Mouse (Mus musculus) ovary, postnatal 10 days (tissue): ENCODE measurements around the gene Smtn.
A peak's percentile ranks its signal among the peaks of the same experiment; 100 is the strongest.

Experiments used
- DNase-seq: peaks from one replicate; pipeline ENCODE4 v3.0.0; 2022; ENCODE audit warnings: low spot score

Smtn gene

DNA sequence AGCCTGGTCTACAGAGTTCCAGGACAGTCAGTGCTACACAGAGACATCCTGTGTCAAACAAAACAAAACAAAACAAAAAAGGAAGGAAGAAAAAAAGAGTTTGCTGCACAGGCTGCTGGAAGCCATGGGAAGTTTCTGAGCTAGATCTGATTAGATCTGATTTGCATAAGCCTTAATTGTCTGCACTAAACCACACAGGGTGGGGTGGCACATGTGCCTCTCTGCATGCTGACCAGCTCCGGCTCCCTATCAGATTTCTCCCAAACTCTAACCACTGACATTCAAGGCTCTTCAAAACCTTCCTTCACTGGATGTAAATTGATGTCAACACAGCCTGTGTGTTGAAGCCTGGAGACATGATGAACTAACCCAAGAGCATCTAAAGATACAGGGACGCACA, 6.6 kb upstream of the Smtn start:
- DNase-seq = no peak

DNA sequence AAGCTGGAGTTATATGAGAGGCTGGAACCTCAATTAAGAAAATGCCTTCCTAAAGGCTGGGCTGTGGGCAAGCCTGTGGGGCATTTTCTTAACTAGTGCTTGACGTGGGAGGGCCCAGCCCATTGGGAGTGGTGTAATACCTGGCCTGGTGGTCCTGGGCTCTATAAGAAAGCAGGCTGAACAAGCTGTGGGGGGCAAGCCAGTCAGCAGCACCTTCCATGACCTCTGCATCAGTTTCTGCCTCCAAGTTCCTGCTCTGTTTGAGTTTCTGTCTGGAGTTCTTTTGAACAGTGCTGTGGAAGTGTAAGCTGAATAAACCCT, 5.8 kb upstream of the Smtn start:
- no peak for DNase-seq

DNA sequence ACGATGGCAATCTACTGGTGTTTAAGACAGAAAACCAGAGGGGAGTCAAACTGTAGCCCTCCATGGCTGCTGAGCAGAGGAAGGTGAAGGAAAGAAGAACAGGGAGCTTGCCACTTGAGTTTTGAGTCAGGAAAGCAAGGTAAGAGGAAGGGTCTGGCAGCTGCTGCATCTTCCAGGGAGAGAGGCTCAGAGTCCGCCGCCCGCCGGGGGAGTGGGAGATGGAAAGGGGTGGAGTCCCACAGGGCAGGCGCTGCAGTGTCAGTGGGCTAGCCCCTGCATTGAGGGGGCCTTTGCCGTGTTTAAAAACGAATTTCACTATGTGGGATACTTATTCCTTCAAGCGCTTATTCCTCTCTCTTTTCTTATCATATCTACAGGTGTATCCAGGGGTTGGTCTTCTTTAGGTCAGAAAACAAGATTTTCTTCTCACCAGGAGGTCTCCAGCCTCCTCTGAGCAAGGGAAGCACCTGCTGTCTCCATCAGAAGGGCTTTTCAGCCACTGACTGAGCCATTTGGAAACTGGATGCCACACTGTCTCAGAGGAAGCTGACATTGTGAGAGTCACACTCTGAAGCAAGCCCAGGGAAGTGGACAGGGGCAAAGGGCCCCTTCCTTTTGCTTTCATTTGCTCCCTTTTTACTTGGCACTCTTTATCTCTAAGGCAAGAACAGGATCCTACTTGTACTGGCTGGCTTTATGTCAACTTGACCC, 5.3 kb upstream of the Smtn start:
- no peak for DNase-seq

DNA sequence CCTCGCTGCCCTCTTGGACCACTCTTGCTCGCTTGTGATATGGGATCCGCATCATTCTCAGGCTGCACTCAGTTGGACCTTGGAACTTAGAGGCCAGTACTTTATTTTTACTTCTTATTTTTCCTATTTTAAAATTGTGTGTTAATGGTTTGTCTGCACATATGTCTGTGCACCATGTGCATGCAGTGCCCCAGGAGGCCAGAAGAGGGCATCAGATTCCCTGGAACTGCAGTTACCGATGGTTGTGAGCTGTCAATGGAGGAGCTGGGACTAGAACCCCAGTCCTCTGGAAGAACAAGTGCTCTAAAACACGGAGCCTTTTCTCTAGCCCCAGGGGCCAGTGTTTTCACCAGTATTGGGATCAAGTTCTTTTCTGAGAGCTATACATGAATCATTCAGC, 4.0 kb upstream of the Smtn start:
- DNase-seq = no peak

DNA sequence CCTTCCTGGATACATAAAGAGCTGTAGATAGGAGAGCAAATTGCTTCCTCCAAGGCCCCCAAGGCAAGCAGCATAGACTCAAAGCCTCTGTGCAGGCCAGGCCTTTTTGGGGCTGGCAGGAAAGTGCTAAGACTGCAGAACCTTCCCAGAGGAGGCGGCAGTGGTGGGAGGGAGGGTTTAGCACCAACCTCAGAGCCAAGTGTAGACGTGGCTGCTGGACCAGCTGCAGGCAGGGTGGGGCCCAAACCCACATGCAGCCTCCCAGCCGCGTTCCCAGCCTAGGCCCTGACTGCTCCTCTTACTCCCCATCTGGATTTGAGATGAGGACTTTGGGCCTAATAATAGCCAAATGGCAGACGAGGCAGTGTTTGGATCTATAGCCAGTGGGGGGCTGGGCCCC, 2.6 kb upstream of the Smtn start:
- no peak for DNase-seq

DNA sequence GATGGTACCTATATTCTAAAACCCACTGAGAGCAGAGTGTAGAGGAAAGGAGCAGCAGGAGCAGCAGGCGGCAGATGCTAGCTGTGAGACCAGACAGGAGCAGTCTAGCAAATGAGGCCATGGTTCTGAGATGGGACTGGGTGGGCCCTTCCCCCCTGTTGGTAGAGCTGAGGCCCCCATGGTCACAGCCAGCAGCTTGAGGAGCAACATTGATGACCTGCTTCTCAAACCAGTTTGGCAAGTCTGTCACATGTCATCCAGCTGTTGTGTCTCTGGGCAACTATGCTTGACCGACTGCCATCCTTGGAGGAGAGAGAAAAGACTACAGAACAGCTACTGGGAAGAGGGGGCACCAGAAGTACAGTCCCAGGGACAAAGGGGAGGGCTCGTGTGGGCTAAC, 1.5 kb upstream of the Smtn start:
- no peak for DNase-seq

DNA sequence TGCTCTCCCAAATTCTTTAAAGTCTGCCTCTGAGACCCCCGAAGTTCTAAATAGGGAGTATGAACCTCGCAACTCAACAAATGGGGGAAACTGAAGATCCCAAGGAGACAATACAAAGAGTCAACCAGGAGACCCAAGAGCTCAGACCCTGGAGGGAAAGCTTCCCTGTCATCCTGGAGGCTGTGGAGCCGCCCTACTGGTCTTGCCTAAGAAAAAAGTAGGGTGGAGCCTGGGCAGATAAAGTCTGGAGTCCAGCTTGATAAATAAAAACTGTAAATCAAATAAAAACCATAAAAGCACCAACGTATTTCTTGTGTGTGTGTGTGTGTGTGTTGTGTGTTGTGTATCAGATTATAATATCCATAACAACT, 601 bp downstream of the Smtn start:
- no peak for DNase-seq

DNA sequence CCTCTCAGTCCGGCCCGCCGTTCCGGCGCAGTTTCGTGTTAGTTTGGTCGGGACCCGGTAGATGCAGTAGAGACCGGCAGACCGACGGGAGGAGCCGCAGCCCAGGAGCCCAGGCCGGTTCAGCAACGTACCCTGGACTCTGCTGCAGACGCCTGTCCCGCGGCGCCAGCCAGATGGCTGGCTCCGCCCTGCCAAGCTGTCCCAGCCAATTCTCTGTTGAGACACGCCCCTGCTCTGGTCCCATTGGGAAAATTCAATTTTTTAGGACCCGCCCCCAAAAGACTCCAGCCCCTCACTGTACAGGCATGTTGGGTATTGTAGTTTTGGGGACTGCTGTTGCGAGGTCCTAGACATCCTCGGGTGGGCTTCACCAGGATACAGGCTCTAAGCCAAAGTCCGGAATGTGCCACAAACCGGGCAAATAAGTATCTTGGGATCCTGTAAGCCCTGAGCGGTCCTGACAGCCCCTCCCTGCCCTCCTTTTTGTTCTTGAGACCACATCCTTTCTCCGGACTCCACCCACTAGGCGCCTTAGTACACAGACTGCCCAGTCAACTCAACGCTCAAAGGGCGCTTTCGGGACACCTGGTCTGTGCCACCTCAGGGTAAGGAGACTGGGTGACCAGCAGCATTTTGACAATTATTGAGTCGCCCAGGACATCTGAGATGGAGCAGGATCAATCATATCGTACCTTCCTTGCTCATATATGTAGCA, 1.1 kb downstream of the Smtn start:
- peak; percentile 80 for DNase-seq

DNA sequence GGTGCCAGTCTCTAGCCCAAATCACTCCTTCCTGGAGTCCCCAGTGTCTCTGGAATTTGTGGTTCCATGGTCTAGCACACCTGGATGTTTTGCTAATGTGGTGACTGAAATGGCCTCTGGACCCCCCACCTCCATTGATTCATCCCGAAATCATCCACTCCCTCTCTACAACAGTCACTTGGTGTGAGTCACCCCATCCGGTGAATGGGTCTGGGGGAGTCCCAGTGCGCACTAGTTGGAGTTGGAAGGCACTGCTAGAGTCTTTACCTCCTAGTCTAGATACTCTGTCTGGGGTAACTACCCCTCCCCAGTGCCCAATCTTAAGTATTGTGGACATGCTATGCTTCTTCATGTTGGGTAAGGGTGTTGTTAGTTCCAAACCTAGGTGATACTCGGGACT, 2.1 kb downstream of the Smtn start:
- DNase-seq = no peak

DNA sequence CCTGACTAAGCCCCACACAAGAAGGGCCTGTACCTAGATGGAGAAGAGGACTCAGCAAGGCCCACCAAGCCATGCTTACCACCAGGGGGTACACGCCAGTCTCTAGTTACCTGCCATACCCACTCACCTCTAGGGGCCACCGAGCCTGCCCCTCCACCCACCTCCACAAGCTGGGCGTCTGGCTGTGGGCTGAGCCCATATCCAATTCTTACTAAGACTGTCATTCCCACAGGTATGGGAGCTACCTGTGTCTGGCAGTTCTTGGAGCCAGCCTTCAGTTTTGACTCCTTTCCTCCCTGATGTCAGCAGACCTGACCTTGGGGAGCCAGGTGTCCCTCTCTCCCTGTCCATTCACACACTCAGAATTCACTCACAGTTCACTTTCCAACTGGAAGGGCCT, 2.7 kb downstream of the Smtn start:
- DNase-seq = no peak

DNA sequence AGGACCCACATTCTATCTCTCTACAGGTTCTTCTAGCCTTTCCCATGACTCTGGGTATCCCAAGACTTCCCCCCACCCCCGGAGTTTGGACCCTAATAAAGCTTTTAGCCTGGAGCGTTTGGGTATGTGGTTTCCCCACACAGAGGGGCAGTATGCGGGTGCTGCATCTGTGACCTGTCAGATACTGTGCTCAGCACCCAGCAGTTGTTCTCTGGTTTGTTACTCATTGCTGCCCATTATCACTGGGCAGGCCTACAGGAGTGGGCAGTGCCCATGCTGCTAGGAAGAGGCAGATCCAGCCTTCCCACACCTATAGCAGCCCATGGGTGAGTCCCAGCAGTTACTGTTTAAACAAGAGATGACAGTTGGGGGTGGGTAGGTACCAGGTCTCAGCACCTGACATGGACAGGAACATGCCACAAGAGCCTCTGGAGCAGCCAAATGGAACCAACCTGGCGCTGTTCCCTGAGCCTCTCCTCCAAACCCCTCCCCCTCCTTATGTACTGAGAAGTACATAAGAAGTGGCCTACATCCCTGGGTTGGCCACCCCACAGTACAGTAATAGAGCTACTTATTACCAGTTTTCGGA, 3.6 kb downstream of the Smtn start:
- no peak for DNase-seq

DNA sequence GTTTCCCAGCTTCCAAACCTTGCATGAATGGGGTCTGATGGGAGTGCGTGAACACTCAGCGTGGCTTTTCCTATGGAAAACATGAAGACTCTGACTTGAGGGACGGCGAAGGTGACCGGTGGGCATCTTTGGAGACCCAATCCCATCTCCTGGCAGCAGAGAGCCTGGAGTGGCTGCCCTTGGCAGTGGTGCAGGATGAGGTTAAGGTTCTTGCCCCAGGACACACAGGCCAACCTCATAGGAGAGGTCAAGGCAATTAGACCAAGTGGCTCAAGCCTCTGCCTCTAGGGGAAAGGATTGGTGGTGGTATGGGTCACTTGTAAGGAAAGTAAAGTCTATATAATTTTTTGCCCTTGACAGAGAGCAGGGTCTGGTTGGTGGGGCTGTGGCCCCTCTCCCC, 4.3 kb downstream of the Smtn start:
- DNase-seq = no peak

DNA sequence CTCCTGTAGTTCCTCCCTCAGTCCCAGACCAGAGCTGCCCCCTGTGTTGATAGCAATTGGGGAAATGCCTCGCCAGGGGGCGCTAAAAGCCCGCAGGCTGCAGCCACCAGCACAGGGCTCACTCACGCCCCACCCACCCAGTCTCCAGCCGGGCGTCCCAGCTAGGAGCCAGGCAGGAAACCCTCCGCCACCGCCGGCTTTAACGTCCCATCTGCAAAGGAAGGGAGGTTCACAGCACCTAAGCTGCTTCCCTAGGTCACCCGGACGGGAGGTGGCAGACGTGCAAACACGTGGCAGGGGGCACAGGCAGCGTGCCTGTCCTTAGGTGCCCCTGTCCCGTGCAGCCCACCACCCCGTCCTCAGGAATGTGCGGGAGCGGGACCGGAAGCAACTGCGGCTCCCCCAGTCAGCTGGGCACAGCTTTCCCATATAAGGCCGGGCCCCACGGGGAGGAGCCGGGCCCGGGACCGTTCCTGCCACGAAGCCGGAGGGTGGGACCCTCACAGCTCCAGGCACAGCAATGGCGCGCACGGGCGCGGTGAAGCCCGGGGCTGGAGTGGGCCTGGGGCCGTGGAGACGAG, 4.9 kb downstream of the Smtn start:
- DNase-seq = peak; percentile 97

DNA sequence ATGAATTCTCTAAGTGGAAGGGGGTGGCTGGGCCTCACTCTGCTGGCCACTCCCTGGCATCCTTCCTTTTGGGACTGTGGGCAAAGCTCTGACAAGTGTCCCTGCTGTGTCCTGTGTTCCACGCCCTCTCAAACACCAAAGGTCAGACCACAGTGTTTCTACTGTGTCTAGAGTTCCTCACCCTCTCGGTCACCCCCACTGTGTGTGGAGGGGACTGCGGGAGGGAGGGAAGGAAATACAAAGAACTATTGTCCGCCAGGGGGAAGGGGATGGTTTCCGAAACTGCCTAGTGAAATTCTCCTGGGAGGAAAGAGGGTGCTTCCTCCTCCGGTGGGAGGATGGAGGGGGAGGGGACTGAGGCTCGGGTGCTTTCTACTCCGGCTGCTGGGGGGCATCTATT, 5.5 kb downstream of the Smtn start:
- no peak for DNase-seq

DNA sequence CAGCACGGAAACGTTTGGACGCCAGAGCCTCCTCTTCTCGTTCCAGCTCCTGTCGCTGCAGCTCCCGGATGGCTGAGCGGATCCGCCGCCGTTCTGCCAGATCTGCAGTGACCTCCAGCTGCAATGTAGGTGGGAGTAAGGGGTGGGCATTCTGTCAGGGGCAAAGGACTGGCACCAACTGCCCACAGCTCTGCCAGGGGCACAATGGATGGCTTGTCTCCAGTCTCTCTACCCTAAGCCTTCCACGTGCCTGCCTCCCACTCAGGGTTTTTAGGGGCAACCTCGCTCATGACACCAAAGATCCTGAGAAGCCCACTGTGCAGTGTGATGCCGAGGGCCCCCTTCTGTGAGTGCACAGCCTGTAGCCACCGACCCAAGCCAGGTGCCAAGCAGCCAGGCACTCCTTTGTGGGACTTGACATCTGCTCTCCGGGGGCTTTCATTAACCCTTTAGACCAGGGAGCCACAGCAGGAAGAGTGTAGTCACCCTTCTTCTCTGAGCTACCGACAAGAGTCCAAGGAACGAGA, 6.9 kb downstream of the Smtn start:
- no peak for DNase-seq

DNA sequence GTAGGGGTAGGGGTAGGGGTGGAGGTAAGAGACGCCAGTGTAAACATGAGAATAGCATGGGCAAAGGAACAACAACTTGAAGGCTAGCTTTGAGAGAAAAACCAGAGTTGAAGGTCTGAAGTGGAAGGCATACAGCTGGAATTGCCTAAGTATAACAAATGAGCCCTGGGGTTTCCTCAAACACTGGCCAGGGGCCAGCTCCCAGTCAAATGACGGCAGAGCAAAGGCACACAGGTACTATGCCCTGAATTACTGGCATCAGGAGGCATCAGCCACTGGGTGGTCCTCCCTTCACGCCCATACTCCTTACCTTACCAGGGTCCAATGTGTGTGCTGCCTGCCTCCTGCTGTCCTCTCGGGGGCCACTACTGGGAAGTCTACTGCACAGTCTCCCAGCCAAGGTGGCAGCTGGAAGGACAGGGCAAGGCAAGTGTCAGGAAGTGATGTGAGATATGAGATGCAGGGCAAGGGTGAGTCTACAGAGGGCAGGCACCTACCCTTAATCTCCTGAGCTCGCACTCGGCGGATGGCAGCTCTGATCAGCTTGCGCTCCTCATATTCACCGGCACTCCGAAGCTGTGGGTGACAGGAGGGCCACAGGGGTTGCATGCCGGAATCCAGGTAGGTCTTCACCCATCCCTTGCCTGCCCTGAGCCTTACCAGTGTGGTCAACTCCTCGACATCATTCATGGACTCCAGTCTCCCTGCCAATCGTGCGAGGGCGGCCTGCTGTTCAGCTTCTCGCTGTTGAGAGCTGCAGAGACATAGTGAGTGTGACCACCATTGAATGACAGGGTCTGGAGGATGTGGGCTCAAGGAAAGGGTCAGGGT, 8.1 kb downstream of the Smtn start:
- DNase-seq = no peak

DNA sequence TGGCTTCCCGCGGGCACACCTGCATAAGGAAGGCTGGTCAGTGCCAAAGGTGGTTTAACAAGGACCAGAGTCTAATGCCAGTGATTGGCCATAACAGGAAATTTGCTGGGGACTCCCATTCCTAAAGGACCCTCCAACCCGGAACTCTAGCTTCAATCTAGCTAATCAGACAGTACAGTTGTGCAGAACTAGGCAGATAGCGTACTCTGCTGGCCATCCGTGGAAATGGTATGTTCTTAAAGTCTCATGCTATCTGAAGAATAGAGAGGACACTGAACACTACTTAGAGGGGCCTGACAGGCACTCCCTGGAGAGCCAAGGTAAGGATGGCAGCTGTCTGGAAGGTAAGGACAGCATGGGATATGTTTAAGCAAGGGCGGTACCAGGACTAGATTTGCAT, 8.8 kb downstream of the Smtn start:
- no peak for DNase-seq

DNA sequence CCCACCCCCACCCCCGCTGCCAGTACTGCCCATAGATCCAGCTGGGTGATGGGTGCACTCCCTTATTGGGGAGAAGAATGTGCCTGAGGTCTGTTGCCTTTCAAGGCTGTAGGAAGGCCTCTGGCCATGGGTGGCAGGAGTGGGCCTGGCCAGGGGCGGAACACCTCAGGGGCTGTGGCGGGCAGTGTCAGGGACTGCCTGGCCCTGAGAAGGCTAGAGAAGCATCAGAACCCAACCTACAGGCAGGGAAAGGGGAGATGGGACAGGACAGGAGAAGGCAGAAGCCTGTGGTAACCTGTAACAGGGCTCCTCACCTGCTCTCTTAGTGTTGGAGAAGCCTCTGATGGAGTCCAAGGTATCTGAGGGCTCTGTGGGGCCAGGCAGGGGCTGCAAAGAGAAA, 9.7 kb downstream of the Smtn start:
- DNase-seq = no peak

DNA sequence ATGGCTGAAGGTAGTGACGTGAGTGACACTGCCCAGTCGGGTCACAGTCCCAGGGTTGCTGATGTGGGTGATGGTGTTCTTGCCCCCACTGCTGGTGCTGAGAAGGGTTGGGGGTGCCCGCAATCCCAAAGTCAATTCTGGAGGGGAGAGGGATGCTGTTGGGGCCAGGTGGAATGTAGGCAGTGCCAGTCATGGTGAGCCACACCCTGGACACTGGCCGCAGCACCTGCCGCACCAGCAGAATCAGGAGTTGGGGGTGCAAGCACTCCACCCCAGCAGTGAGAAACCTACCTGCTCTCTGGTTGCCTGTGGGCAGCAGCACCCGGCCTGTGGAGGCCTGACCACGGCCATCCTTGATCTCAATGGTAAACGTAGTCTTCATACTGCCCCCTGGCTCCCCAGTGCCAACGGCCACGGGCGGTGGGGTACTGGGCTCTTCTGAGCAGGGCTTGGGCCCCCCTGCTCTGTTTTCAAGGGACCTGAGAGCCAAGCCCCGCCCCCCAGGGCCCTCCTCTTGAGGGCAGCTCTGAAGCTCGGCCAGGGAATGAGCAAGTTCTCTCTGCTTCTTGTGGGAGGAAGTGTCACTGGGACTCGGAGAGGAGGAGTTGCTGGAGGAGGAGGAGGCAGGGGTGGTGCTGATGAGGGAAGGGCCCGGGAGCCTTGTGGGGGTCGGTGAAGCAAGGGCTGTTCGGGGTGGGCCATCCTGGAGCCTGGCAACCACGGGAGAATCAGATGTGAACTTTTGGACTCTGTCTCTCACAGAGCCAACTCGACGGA, 10.7 kb downstream of the Smtn start:
- no peak for DNase-seq

DNA sequence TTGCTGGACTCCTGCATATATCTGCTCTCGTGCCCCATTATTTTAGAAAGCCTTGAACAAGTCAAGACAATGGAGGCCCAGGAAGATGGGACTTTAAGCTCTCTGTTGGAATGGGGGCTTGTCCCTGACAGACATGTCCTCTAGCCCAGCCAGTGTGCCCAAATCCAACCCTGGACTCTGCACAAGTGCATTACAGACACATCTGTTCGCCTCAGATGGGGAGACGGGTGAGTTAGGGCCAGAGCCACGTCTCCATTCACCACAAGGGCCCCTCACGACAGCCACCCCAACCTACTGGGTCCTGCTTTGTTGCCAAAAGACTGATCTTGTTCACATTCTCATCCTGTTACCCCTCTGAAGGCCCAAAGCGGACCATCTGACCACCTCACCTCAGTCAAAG, 12.2 kb downstream of the Smtn start:
- no peak for DNase-seq

DNA sequence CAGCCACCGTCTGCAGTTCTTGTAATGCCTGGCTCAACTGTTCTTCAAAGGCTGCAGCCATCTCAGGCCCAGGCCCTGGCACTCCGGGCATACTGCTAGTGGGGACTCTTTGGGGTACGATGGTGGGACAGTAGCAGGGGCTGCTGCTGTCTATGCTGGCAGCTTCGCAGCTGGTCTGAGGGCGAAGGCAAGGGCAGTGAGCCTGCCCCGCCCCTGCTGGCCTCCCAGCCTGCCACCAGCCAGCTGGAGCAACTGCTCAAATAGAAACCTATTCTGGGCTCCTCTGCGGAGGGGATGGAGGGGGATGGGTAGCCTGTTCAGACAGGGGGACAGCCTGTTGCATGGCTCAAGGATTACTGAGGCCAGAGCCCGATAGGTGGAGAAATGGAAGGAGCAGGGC, 12.6 kb downstream of the Smtn start:
- DNase-seq = no peak
